Mouse (Mus musculus) neural tube, embryonic 13.5 days (tissue): ENCODE results near the gene Rnf111. TPM values are rescaled to one million over a fixed set of nuclear protein-coding genes. Genes with fewer than 3 reads are reported as not detected.

Experiments used
- ATAC-seq: fragments of 200-750 bp; cut with Nextera tagmentation; 2 replicates; pipeline ENCODE4 v1.8.0; 2017; ENCODE audit warnings: low read depth, mild to moderate bottlenecking, moderate TSS enrichment, moderate library complexity
- H3K27ac ChIP-seq: fragments of 300-500 bp; sonication (generic); replicated peaks from 2 replicates; pipeline ENCODE4 v1.5.1; 2015; ENCODE audit warnings: moderate library complexity, mild to moderate bottlenecking, inconsistent platforms
- H3K27me3 ChIP-seq: fragments of 300-500 bp; sonication (generic); 2 replicates; pipeline ENCODE4 v1.6.1; 2015; ENCODE audit warnings: mild to moderate bottlenecking, inconsistent platforms
- H3K36me3 ChIP-seq: fragments of 300-500 bp; sonication (generic); 2 replicates; pipeline ENCODE4 v1.6.1; 2015; ENCODE audit warnings: mild to moderate bottlenecking, inconsistent platforms
- H3K4me1 ChIP-seq: fragments of 300-500 bp; sonication (generic); replicated peaks from 2 replicates; pipeline ENCODE4 v1.6.1; 2015; ENCODE audit warnings: inconsistent platforms
- H3K4me2 ChIP-seq: fragments of 300-500 bp; sonication (generic); 2 replicates; pipeline ENCODE4 v1.6.1; 2015; ENCODE audit warnings: inconsistent platforms, mild to moderate bottlenecking, moderate library complexity
- H3K4me3 ChIP-seq: fragments of 300-500 bp; sonication (generic); 2 replicates; pipeline ENCODE4 v1.5.1; 2015; ENCODE audit warnings: mild to moderate bottlenecking, inconsistent platforms
- H3K9ac ChIP-seq: fragments of 300-500 bp; sonication (generic); 2 replicates; pipeline ENCODE4 v1.6.1; 2015; ENCODE audit warnings: moderate library complexity, mild to moderate bottlenecking, inconsistent platforms
- H3K9me3 ChIP-seq: fragments of 300-500 bp; sonication (generic); 2 replicates; pipeline ENCODE4 v1.6.1; 2016; ENCODE audit warnings: inconsistent platforms
- WGBS: fragments of 180-500 bp; shearing (Covaris S2); methylation state at CpG from one replicate; pipeline ENCODE4 v1.1.7; 2015; 5-methylcytosine and 5-hydroxymethylcytosine counted together
- polyA plus RNA-seq: library from polyadenylated mRNA; unstranded; fragments of >200 nt; fragmentation: Nextera tagmentation; extraction: Ambion mirVana; gene quantifications from 2 replicates; pipeline ENCODE4 v1.2.1, GENCODE M21; 2015

The Rnf111 gene
- polyA plus RNA-seq, 1 experiment from 2014 or later: 37.6 TPM

- Histone ChIP-seq H3K4me1 (peaks cover 10% of the 10 kb centered on the region), H3K9me3 (no peaks in the 10 kb centered on the region), H3K27me3 (no peaks in the 10 kb centered on the region), H3K4me3 (no peak overlapping the region), H3K9ac (no peak overlapping the region), H3K36me3 (peaks cover 45% of the 10 kb centered on the region), H3K27ac (no peak overlapping the region), H3K4me2 (no peak overlapping the region)
- 92% methylated on average over 3 of the region's 3 CpGs for WGBS
- ATAC-seq: no peak
Observed at GRCm38 (mm10) chr9:70416412-70416811, 87.1 kb downstream of the Rnf111 start.

DNA sequence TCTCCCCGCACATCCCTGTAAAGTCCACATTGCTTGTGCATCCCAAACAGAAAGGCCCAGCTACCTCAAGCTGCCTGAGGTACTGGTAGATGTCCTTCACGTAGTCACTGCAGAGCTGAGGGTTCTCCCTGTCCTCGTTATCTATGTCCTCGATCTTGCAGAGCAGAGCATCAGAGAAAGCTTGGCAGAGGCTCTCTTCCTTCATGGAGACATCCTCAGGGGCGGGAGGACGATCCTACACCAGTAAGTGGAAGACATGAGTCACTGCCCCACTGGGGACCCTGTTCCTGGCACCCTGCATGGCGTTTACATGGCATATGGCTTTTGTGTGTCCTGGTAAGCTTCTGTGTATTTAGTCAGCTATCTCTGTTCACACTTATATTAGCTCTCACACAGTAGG lies 90.5 kb downstream of the Rnf111 start:
- peaks cover 71% of the 10 kb centered on the region for H3K36me3 ChIP-seq
- WGBS: 93% methylated on average over 7 of the region's 7 CpGs

DNA sequence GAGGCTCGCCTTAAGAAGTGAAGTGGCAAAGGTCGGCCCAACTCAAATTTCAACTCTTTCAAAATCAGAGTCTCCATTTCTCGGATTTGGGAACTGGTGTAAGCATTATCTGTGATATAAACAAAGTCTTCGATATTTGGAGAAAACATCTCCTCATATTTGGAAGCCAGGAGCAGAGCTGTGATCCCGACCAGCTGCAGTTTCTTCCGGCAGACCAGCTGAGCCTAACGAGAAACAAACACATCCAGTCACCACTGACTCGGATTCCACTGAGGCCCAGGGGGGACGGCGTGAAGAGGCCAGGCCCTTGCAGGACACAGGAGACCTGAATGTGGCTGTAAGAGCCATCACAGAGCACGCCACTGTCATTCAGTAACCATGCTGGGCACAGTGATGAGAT lies 92.9 kb downstream of the Rnf111 start:
- Histone ChIP-seq H3K4me3 (no peak overlapping the region), H3K9ac (no peak overlapping the region), H3K9me3 (no peaks in the 10 kb centered on the region), H3K27me3 (no peaks in the 10 kb centered on the region), H3K36me3 (peaks cover 80% of the 10 kb centered on the region), H3K4me2 (no peak overlapping the region), H3K4me1 (no peaks in the 10 kb centered on the region), H3K27ac (no peak overlapping the region)
- ATAC-seq: no peak
- whole genome bisulfite sequencing: 87% methylated on average over 11 of the region's 11 CpGs

More for the DNA sequence above, 90.5 kb downstream of the Rnf111 start:
- Histone ChIP-seq H3K4me2 (no peak overlapping the region), H3K27ac (no peak overlapping the region), H3K4me3 (no peak overlapping the region), H3K9ac (no peak overlapping the region), H3K27me3 (no peaks in the 10 kb centered on the region), H3K4me1 (no peaks in the 10 kb centered on the region), H3K9me3 (no peaks in the 10 kb centered on the region)
- no peak for ATAC-seq

- Histone ChIP-seq H3K27me3 (no peaks in the 10 kb centered on the region), H3K27ac (no peak overlapping the region), H3K36me3 (peaks cover 75% of the 10 kb centered on the region), H3K4me1 (no peaks in the 10 kb centered on the region), H3K9ac (no peak overlapping the region), H3K4me3 (no peak overlapping the region), H3K9me3 (no peaks in the 10 kb centered on the region), H3K4me2 (no peak overlapping the region)
- WGBS: 96% methylated on average over 8 of the region's 8 CpGs
- ATAC-seq: no peak
Observed at GRCm38 (mm10) chr9:70409743-70410142, 93.8 kb downstream of the Rnf111 start.

DNA sequence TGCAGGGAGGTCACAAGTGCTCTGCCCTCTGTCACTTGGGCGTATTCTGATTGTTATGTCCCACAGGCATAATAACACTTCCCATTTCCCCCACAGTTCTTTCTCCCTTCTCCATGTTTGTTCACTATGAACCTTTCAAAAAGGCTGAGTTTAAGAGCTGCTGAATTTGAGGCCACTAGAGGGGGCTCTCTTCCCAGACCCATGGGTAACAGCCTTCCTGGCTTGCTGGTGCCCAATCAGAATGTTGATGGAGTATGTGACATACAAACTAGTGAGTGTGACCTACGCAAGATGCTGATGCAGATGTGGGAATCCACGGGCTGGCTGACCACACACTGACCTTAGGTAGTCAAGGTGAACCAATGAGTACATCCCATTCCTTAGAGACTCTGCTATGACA lies 94.7 kb downstream of the Rnf111 start:
- Histone ChIP-seq H3K9ac (no peak overlapping the region), H3K4me1 (no peaks in the 10 kb centered on the region), H3K36me3 (peaks cover 71% of the 10 kb centered on the region), H3K4me3 (no peak overlapping the region), H3K4me2 (no peak overlapping the region), H3K27me3 (no peaks in the 10 kb centered on the region), H3K27ac (no peak overlapping the region), H3K9me3 (no peaks in the 10 kb centered on the region)
- 87% methylated on average over 3 of the region's 3 CpGs for WGBS
- no peak for ATAC-seq

DNA sequence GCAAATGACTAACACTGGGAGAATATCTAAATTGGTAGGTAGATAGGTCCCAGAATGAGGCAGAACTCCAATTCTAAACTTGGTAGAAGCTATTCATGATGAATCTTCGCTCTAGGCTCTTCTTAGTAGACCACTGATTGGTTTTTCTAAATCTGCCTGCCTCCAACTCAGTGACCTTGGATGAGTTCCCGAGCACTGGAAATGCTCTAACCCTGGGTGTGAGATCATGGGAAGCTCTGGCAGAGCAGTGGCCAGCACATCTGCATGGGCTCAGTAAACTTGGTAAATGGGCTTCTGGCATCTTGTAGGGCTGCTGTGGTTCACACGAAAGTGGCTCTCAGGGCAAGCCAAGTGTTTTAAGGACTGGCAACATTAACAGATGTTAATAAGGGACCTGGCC lies 96.9 kb downstream of the Rnf111 start:
- no peaks in the 10 kb centered on the region for H3K4me1 ChIP-seq
- H3K36me3 ChIP-seq: peaks cover 54% of the 10 kb centered on the region
- 96% methylated on average over 3 of the region's 3 CpGs for WGBS
- no peaks in the 10 kb centered on the region for H3K27me3 ChIP-seq
- H3K4me3 ChIP-seq: no peak overlapping the region
- H3K9ac ChIP-seq: no peak overlapping the region
- no peak overlapping the region for H3K27ac ChIP-seq
- H3K4me2 ChIP-seq: no peak overlapping the region
- ATAC-seq: no peak
- no peaks in the 10 kb centered on the region for H3K9me3 ChIP-seq

GRCm38 (mm10) chr9:70401937-70402539 lies 101.5 kb downstream of the Rnf111 start:
- WGBS: 96% methylated on average over 8 of the region's 8 CpGs

GRCm38 (mm10) chr9:70396083-70396482 lies 107.4 kb downstream of the Rnf111 start:
- peaks cover 6% of the 10 kb centered on the region for H3K4me1 ChIP-seq
- no peaks in the 10 kb centered on the region for H3K9me3 ChIP-seq
- H3K4me3 ChIP-seq: no peak overlapping the region
- no peak overlapping the region for H3K27ac ChIP-seq
- H3K4me2 ChIP-seq: no peak overlapping the region
- no peak overlapping the region for H3K9ac ChIP-seq
- 88% methylated on average over 2 of the region's 2 CpGs for WGBS
- ATAC-seq: no peak
- no peaks in the 10 kb centered on the region for H3K27me3 ChIP-seq
- no peaks in the 10 kb centered on the region for H3K36me3 ChIP-seq

More at GRCm38 (mm10) chr9:70401937-70402539, 101.5 kb downstream of the Rnf111 start:
- Histone ChIP-seq H3K4me2 (no peak overlapping the region), H3K36me3 (peaks cover 10% of the 10 kb centered on the region), H3K27me3 (no peaks in the 10 kb centered on the region), H3K27ac (no peak overlapping the region), H3K4me3 (no peak overlapping the region), H3K4me1 (no peaks in the 10 kb centered on the region), H3K9ac (no peak overlapping the region), H3K9me3 (no peaks in the 10 kb centered on the region)
- no peak for ATAC-seq

GRCm38 (mm10) chr9:70395617-70396016 lies 107.9 kb downstream of the Rnf111 start:
- WGBS: 91% methylated on average over 12 of the region's 12 CpGs
- Histone ChIP-seq H3K9me3 (no peaks in the 10 kb centered on the region), H3K36me3 (no peaks in the 10 kb centered on the region), H3K4me2 (no peak overlapping the region), H3K27ac (no peak overlapping the region), H3K4me3 (no peak overlapping the region), H3K9ac (no peak overlapping the region), H3K4me1 (peaks cover 6% of the 10 kb centered on the region), H3K27me3 (no peaks in the 10 kb centered on the region)
- no peak for ATAC-seq

DNA sequence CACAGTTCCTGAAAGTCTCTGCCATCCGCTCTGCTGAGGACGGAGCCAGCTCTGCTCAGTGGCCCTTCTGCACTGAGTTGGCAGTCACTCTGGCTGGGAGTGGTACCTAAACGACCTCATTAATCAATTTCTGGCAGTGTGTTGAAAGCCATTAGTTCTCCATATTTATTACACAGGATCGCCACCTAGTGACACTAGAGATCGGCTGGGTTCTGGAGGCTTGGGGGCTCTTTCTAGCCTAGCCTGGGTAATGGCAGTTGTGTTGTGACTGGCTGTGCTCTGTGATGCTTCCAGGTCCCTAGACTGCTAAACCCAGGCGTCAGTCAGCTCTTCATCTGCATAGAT lies 111.0 kb downstream of the Rnf111 start:
- H3K27ac ChIP-seq: no peak overlapping the region
- no peak overlapping the region for H3K4me2 ChIP-seq
- H3K4me1 ChIP-seq: peaks cover 6% of the 10 kb centered on the region
- H3K9me3 ChIP-seq: no peaks in the 10 kb centered on the region
- WGBS: 21% methylated on average over 6 of the region's 6 CpGs
- ATAC-seq: peak; percentile 75; the same call in 1 of the 2 replicates
- no peaks in the 10 kb centered on the region for H3K27me3 ChIP-seq
- no peak overlapping the region for H3K4me3 ChIP-seq
- H3K9ac ChIP-seq: no peak overlapping the region
- no peaks in the 10 kb centered on the region for H3K36me3 ChIP-seq

DNA sequence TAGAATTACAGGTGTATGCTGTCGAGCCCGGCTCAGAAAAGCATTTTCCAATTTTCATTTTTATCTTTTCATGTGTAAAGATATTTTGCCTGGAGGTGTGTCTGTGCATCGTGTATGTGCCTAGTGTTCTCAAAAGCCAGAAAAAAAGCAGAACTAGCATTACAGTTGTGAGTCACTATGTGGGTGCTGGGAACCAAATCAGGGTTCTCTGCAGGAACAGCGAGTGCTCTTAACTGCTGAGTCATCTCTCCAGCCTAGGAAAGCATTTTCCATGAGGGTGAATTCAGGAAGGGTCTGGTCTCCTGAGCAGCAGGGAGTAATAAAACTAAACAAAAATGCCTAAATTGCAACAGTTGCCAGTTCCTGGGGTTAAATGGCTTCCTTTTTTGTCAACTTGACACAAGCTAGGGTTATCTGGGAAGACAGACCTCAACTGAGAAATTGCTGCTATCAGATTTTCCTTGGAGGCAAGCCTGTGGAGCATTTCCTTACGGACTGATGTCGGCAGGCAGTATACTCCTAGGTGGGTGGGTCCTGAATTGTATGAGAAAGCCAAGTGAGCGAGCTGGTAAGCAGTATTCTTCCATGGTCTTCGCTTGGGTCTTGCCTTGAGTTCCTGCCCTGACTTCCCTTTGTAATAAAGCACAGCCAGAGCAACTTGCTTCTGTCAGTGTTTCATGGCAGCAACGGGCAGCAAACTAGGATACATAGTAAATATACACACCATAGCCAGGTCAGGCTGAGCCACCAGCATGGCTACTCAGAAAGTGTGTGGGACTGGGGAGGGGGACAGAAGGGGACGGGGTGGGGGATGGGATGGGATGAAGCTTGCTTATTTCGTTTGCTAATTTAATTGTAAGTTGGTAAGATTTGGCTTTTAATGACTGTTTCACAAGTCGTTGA lies 111.6 kb downstream of the Rnf111 start:
- no peak overlapping the region for H3K9ac ChIP-seq
- no peak overlapping the region for H3K27ac ChIP-seq
- H3K4me3 ChIP-seq: no peak overlapping the region
- no peaks in the 10 kb centered on the region for H3K9me3 ChIP-seq
- no peaks in the 10 kb centered on the region for H3K27me3 ChIP-seq
- H3K36me3 ChIP-seq: no peaks in the 10 kb centered on the region
- no peak overlapping the region for H3K4me2 ChIP-seq
- 81% methylated on average over 12 of the region's 12 CpGs for WGBS
- ATAC-seq: peak; percentile 40; the same call in 1 of the 2 replicates
- H3K4me1 ChIP-seq: peaks cover 6% of the 10 kb centered on the region

GRCm38 (mm10) chr9:70391042-70391441 lies 112.5 kb downstream of the Rnf111 start:
- H3K9ac ChIP-seq: no peak overlapping the region
- H3K4me2 ChIP-seq: no peak overlapping the region
- H3K9me3 ChIP-seq: no peaks in the 10 kb centered on the region
- no peak overlapping the region for H3K4me3 ChIP-seq
- ATAC-seq: no peak
- no peaks in the 10 kb centered on the region for H3K27me3 ChIP-seq
- H3K36me3 ChIP-seq: no peaks in the 10 kb centered on the region
- no peak overlapping the region for H3K27ac ChIP-seq
- H3K4me1 ChIP-seq: peaks cover 6% of the 10 kb centered on the region
- 88% methylated on average over 5 of the region's 5 CpGs for WGBS
